Mouse (Mus musculus) forebrain, embryonic 16.5 days (tissue): ENCODE measurements at regions not wholly inside any gene's neighbourhood (a gene's known extent, or its start where the extent isn't known, plus 50 kb on each side); places are given as distances from the start of the nearest gene placed in this dataset.

Experiments
- ATAC-seq: fragments of 200-750 bp; cut with Nextera tagmentation; 2 replicates; pipeline ENCODE4 v1.8.0; 2017; ENCODE audit warnings: mild to moderate bottlenecking, moderate library complexity
- H3K27ac ChIP-seq: fragments of 300-500 bp; sonication (generic); 2 replicates; pipeline ENCODE4 v1.5.1; 2014; ENCODE audit warnings: low read length, control low read depth
- H3K27me3 ChIP-seq: fragments of 300-500 bp; sonication (generic); replicated peaks from 2 replicates; pipeline ENCODE4 v1.6.1; 2014; ENCODE audit warnings: low read length; ENCODE audit not compliant: control insufficient read depth, insufficient read depth
- H3K36me3 ChIP-seq: fragments of 300-500 bp; sonication (generic); 2 replicates; pipeline ENCODE4 v1.6.1; 2014; ENCODE audit not compliant: control insufficient read depth, insufficient read depth
- H3K4me1 ChIP-seq: fragments of 300-500 bp; sonication (generic); replicated peaks from 2 replicates; pipeline ENCODE4 v1.6.1; 2014; ENCODE audit warnings: low read length; ENCODE audit not compliant: control insufficient read depth, insufficient read depth
- H3K4me2 ChIP-seq: fragments of 300-500 bp; sonication (generic); 2 replicates; pipeline ENCODE4 v1.6.1; 2014; ENCODE audit warnings: mild to moderate bottlenecking, low read length, control low read depth
- H3K4me3 ChIP-seq: fragments of 300-500 bp; sonication (generic); replicated peaks from 2 replicates; pipeline ENCODE4 v1.5.1; 2014; ENCODE audit warnings: mild to moderate bottlenecking, low read length, control low read depth
- H3K9ac ChIP-seq: fragments of 300-500 bp; sonication (generic); replicated peaks from 2 replicates; pipeline ENCODE4 v1.6.1; 2014; ENCODE audit warnings: low read depth, low read length, control low read depth
- H3K9me3 ChIP-seq: fragments of 300-500 bp; sonication (generic); 2 replicates; pipeline ENCODE4 v1.6.1; 2016; ENCODE audit warnings: low read length; ENCODE audit not compliant: control insufficient read depth
- WGBS: fragments of 180-500 bp; shearing (Covaris S2); extraction: QIAGEN DNeasy Blood & Tissue Kit; methylation state at CpG from one replicate; pipeline ENCODE4 v1.1.7; 2014; 5-methylcytosine and 5-hydroxymethylcytosine counted together

- Histone ChIP-seq H3K9me3 (no peaks in the 10 kb centered on the region), H3K36me3 (no peaks in the 10 kb centered on the region)
- no peak for ATAC-seq
These were observed 60.0 kb upstream of the Fer start for GRCm38 (mm10) chr17:63802846-63803245.

GRCm38 (mm10) chr17:63803599-63803998 lies 59.3 kb upstream of the Fer start:
- ATAC-seq: no peak
- 31% methylated on average over 11 of the region's 11 CpGs for WGBS
- peaks cover 11% of the 10 kb centered on the region for H3K4me1 ChIP-seq
- H3K4me2 ChIP-seq: no peak overlapping the region
- H3K27me3 ChIP-seq: no peaks in the 10 kb centered on the region
- no peak overlapping the region for H3K9ac ChIP-seq
- no peak overlapping the region for H3K4me3 ChIP-seq
- no peaks in the 10 kb centered on the region for H3K9me3 ChIP-seq
- no peaks in the 10 kb centered on the region for H3K36me3 ChIP-seq
- H3K27ac ChIP-seq: no peak overlapping the region

More at GRCm38 (mm10) chr17:63802846-63803245, 60.0 kb upstream of the Fer start:
- no peak overlapping the region for H3K4me2 ChIP-seq
- H3K4me1 ChIP-seq: peaks cover 10% of the 10 kb centered on the region
- no peak overlapping the region for H3K4me3 ChIP-seq
- WGBS: 76% methylated on average over 5 of the region's 5 CpGs
- no peaks in the 10 kb centered on the region for H3K27me3 ChIP-seq
- no peak overlapping the region for H3K9ac ChIP-seq
- no peak overlapping the region for H3K27ac ChIP-seq

GRCm38 (mm10) chr17:63804416-63804815 lies 58.4 kb upstream of the Fer start:
- ATAC-seq: no peak
- 95% methylated on average over 4 of the region's 4 CpGs for WGBS
- H3K36me3 ChIP-seq: no peaks in the 10 kb centered on the region

GRCm38 (mm10) chr17:63806360-63806759 lies 56.5 kb upstream of the Fer start:
- Histone ChIP-seq H3K36me3 (no peaks in the 10 kb centered on the region), H3K4me1 (peaks cover 17% of the 10 kb centered on the region), H3K4me2 (no peak overlapping the region), H3K27me3 (no peaks in the 10 kb centered on the region), H3K4me3 (no peak overlapping the region), H3K9ac (no peak overlapping the region), H3K27ac (no peak overlapping the region), H3K9me3 (no peaks in the 10 kb centered on the region)
- 70% methylated on average over 10 of the region's 10 CpGs for WGBS
- ATAC-seq: no peak

More at GRCm38 (mm10) chr17:63804416-63804815, 58.4 kb upstream of the Fer start:
- Histone ChIP-seq H3K27ac (no peak overlapping the region), H3K4me2 (no peak overlapping the region), H3K27me3 (no peaks in the 10 kb centered on the region), H3K9me3 (no peaks in the 10 kb centered on the region), H3K4me1 (peaks cover 17% of the 10 kb centered on the region), H3K9ac (no peak overlapping the region), H3K4me3 (no peak overlapping the region)

GRCm38 (mm10) chr17:63807590-63808228 lies 55.2 kb upstream of the Fer start:
- WGBS: 4% methylated on average over 9 of the region's 9 CpGs
- no peaks in the 10 kb centered on the region for H3K27me3 ChIP-seq
- no peaks in the 10 kb centered on the region for H3K36me3 ChIP-seq
- H3K9ac ChIP-seq: no peak overlapping the region
- H3K9me3 ChIP-seq: no peaks in the 10 kb centered on the region
- H3K27ac ChIP-seq: 0 out of 2 replicates have a peak overlapping the region, but pooled peaks have one; percentile 1
- H3K4me2 ChIP-seq: peak overlapping the region; percentile 4; the same call in 1 of the 2 replicates
- H3K4me3 ChIP-seq: no peak overlapping the region
- peaks cover 17% of the 10 kb centered on the region for H3K4me1 ChIP-seq
- peak; percentile 94 for ATAC-seq

- H3K27ac ChIP-seq: no peak overlapping the region; the same call in 1 of the 2 replicates
- H3K27me3 ChIP-seq: no peaks in the 10 kb centered on the region
- WGBS: 9% methylated on average over 6 of the region's 6 CpGs
- no peak overlapping the region for H3K9ac ChIP-seq
- ATAC-seq: peak; percentile 8; the same call in 1 of the 2 replicates
- H3K9me3 ChIP-seq: no peaks in the 10 kb centered on the region
- H3K4me2 ChIP-seq: no peak overlapping the region
- H3K4me3 ChIP-seq: no peak overlapping the region
- peaks cover 17% of the 10 kb centered on the region for H3K4me1 ChIP-seq
- no peaks in the 10 kb centered on the region for H3K36me3 ChIP-seq
These were observed 54.1 kb upstream of the Fer start for GRCm38 (mm10) chr17:63808756-63809155.

- peaks cover 16% of the 10 kb centered on the region for H3K4me1 ChIP-seq
- H3K9ac ChIP-seq: no peak overlapping the region
- WGBS: 69% methylated on average over 9 of the region's 9 CpGs
- no peaks in the 10 kb centered on the region for H3K27me3 ChIP-seq
- H3K4me2 ChIP-seq: no peak overlapping the region
- no peak overlapping the region for H3K4me3 ChIP-seq
- H3K27ac ChIP-seq: no peak overlapping the region
- no peak for ATAC-seq
- no peaks in the 10 kb centered on the region for H3K9me3 ChIP-seq
- H3K36me3 ChIP-seq: no peaks in the 10 kb centered on the region
These were observed 51.5 kb upstream of the Fer start for GRCm38 (mm10) chr17:63811246-63811785.

- no peak overlapping the region for H3K27ac ChIP-seq
- ATAC-seq: no peak
- H3K9me3 ChIP-seq: no peaks in the 10 kb centered on the region
- no peaks in the 10 kb centered on the region for H3K36me3 ChIP-seq
- H3K4me1 ChIP-seq: peaks cover 8% of the 10 kb centered on the region
- WGBS: 35% methylated on average over 3 of the region's 3 CpGs
- H3K27me3 ChIP-seq: no peaks in the 10 kb centered on the region
- H3K9ac ChIP-seq: no peak overlapping the region
- no peak overlapping the region for H3K4me3 ChIP-seq
- no peak overlapping the region for H3K4me2 ChIP-seq
These were observed 50.3 kb upstream of the Fer start for GRCm38 (mm10) chr17:63812586-63812985.
